Mouse (Mus musculus) limb, embryonic 14.5 days (tissue): ENCODE measurements at regions not wholly inside any gene's neighbourhood (a gene's known extent, or its start where the extent isn't known, plus 50 kb on each side); places are given as distances from the start of the nearest gene placed in this dataset.
"Not testable (repeated sequence)": the region's sequence is repeated elsewhere in the genome, so short reads cannot be mapped to it uniquely, and the experiment has no call there.

Experiments used
- ATAC-seq: fragments of 200-750 bp; cut with Nextera tagmentation; 2 replicates; pipeline ENCODE4 v1.8.0; 2017; ENCODE audit warnings: low read depth, moderate number of reproducible peaks, moderate TSS enrichment; ENCODE audit not compliant: low FRiP score
- DNase-seq: peaks from one replicate; pipeline ENCODE4 v3.0.0-alpha.2; 2015; ENCODE audit warnings: low spot score
- H3K27ac ChIP-seq: fragments of 300-500 bp; sonication (generic); replicated peaks from 2 replicates; pipeline ENCODE4 v1.5.1; 2014; ENCODE audit warnings: low read depth, mild to moderate bottlenecking, low read length, moderate library complexity, mixed read lengths
- H3K27me3 ChIP-seq: fragments of 300-500 bp; sonication (generic); 2 replicates; pipeline ENCODE4 v1.6.1; 2014; ENCODE audit warnings: low read length, mixed read lengths; ENCODE audit not compliant: control insufficient read depth, insufficient read depth
- H3K36me3 ChIP-seq: fragments of 300-500 bp; sonication (generic); 2 replicates; pipeline ENCODE4 v1.6.1; 2014; ENCODE audit warnings: mild to moderate bottlenecking, low read length, moderate library complexity, mixed read lengths; ENCODE audit not compliant: control insufficient read depth, insufficient read depth
- H3K4me1 ChIP-seq: fragments of 300-500 bp; sonication (generic); 2 replicates; pipeline ENCODE4 v1.6.1; 2014; ENCODE audit warnings: antibody characterized with exemption, low read length, mixed read lengths; ENCODE audit not compliant: control insufficient read depth, insufficient read depth
- H3K4me2 ChIP-seq: fragments of 300-500 bp; sonication (generic); replicated peaks from 2 replicates; pipeline ENCODE4 v1.6.1; 2014; ENCODE audit warnings: low read depth, mild to moderate bottlenecking, low read length, moderate library complexity; ENCODE audit not compliant: severe bottlenecking
- H3K4me3 ChIP-seq: fragments of 300-500 bp; sonication (generic); replicated peaks from 2 replicates; pipeline ENCODE4 v1.5.1; 2014; ENCODE audit warnings: low read length
- H3K9ac ChIP-seq: fragments of 300-500 bp; sonication (generic); 2 replicates; pipeline ENCODE4 v1.6.1; 2014; ENCODE audit warnings: mild to moderate bottlenecking, low read depth, low read length, moderate library complexity; ENCODE audit not compliant: severe bottlenecking
- H3K9me3 ChIP-seq: fragments of 300-500 bp; sonication (generic); 2 replicates; pipeline ENCODE4 v1.6.1; 2016; ENCODE audit warnings: low read length; ENCODE audit not compliant: control insufficient read depth
- POLR2A ChIP-seq: fragments of 200-500 bp; IDR thresholded peaks from 2 replicates; pipeline ENCODE4 v1.8.0; 2012; ENCODE audit warnings: inconsistent platforms, mild to moderate bottlenecking, moderate library complexity, borderline replicate concordance; ENCODE audit not compliant: insufficient read depth, insufficient read length; ENCODE audit errors: extremely low read depth
- WGBS: fragments of 180-500 bp; shearing (Covaris S2); extraction: QIAGEN DNeasy Blood & Tissue Kit; methylation state at CpG from one replicate; pipeline ENCODE4 v1.1.7; 2014; 5-methylcytosine and 5-hydroxymethylcytosine counted together

- H3K9ac ChIP-seq: no peak overlapping the region
- no peak overlapping the region for H3K27ac ChIP-seq
- WGBS: 83% methylated on average over 3 of the region's 3 CpGs
- DNase-seq: no peak
- no peaks in the 10 kb centered on the region for H3K9me3 ChIP-seq
- no peak overlapping the region for H3K4me3 ChIP-seq
- ATAC-seq: no peak
- H3K27me3 ChIP-seq: no peaks in the 10 kb centered on the region
- H3K36me3 ChIP-seq: no peaks in the 10 kb centered on the region
- no peak for TF ChIP-seq POLR2A
- no peak overlapping the region for H3K4me2 ChIP-seq
- H3K4me1 ChIP-seq: peaks cover 4% of the 10 kb centered on the region; the same call in 1 of the 2 replicates
Measured at GRCm38 (mm10) chr13:70263654-70264053, 373.8 kb downstream of the Ice1 start.

DNA sequence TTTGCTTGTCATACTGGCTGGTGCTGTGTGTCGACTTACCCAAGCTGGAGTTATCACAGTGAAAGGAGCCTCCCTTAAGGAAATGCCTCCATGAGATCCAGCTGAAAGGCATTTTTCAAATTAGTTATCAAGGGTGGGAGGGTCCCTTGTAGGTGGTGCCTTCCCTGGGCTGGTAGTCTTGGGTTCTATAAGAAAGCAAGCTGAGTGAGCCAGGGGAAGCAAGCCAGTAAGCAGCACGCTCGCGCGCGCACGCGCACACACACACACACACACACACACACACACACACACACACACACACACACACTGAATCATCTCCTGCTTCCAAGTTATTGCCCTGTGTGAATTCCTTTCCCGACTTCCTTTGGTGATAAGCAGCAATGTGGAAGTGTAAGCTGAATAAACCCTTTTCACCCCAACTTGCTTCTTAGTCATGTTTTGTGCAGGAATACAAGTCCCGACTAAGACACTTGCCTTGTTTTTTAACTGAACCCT is 360.5 kb downstream of the Ice1 start:
- H3K4me1 ChIP-seq, H3K9me3 ChIP-seq, H3K27ac ChIP-seq, ATAC-seq, H3K4me2 ChIP-seq, DNase-seq, H3K36me3 ChIP-seq, H3K9ac ChIP-seq, H3K27me3 ChIP-seq, H3K4me3 ChIP-seq: not testable (repeated sequence)
- 80% methylated on average over 10 of the region's 10 CpGs for WGBS

- 48% methylated on average over 13 of the region's 13 CpGs for whole genome bisulfite sequencing
- Histone ChIP-seq H3K27ac (0 out of 2 replicates have a peak overlapping the region, but pooled peaks have one; percentile 41), H3K9me3 (no peaks in the 10 kb centered on the region), H3K27me3 (no peaks in the 10 kb centered on the region), H3K9ac (no peak overlapping the region), H3K4me1 (peaks cover 12% of the 10 kb centered on the region), H3K4me3 (no peak overlapping the region), H3K4me2 (no peak overlapping the region), H3K36me3 (no peaks in the 10 kb centered on the region)
- DNase-seq (peak; percentile 48), ATAC-seq (no peak)
- no peak for TF ChIP-seq POLR2A
Measured at GRCm38 (mm10) chr13:70277667-70278591, 359.5 kb downstream of the Ice1 start.

- WGBS: 76% methylated on average over 7 of the region's 7 CpGs
- H3K27me3 ChIP-seq: no peaks in the 10 kb centered on the region
- peaks cover 20% of the 10 kb centered on the region for H3K4me1 ChIP-seq
- DNase-seq: no peak
- no peaks in the 10 kb centered on the region for H3K9me3 ChIP-seq
- H3K9ac ChIP-seq: no peak overlapping the region
- no peak overlapping the region for H3K4me3 ChIP-seq
- no peak overlapping the region for H3K4me2 ChIP-seq
- no peak for ATAC-seq
- H3K27ac ChIP-seq: no peak overlapping the region
- no peaks in the 10 kb centered on the region for H3K36me3 ChIP-seq
- no peak for TF ChIP-seq POLR2A
Measured at GRCm38 (mm10) chr13:70281051-70281847, 356.2 kb downstream of the Ice1 start.

DNA sequence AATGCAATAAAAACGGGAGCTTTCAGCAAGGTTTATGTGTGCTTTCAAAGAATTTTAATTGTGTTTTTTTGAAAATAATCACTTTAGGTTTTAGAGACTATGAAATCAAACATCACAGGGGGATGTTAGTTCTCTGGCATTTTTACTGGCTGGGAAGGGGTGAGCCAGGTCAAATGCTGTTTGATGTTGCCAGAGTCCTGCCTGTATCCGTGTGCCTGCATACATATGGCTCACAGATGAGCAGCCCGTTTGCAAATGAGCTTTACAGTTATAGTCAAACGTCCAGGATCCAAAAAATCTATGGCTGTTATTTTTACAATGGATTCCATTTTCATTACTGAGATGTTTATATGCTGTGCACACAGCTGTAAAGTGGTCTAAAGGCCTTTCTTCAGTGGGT is 354.7 kb downstream of the Ice1 start:
- H3K4me2 ChIP-seq: no peak overlapping the region
- no peaks in the 10 kb centered on the region for H3K9me3 ChIP-seq
- peak; percentile 86 for ATAC-seq
- no peak overlapping the region for H3K9ac ChIP-seq
- no peak for TF ChIP-seq POLR2A
- H3K36me3 ChIP-seq: no peaks in the 10 kb centered on the region
- H3K27me3 ChIP-seq: no peaks in the 10 kb centered on the region
- peaks cover 20% of the 10 kb centered on the region for H3K4me1 ChIP-seq
- DNase-seq: peak; percentile 68
- 4% methylated on average over 4 of the region's 4 CpGs for WGBS
- H3K27ac ChIP-seq: peak overlapping the region; percentile 61; the same call in 1 of the 2 replicates
- no peak overlapping the region for H3K4me3 ChIP-seq
